Mouse (Mus musculus) kidney, postnatal 10 days (tissue): Measurements from ENCODE around the gene Cysltr2.

ENCODE experiments used
- DNase-seq: peaks from one replicate; pipeline ENCODE4 v3.0.0; 2021; ENCODE audit warnings: mixed read lengths

Cysltr2 gene

DNA sequence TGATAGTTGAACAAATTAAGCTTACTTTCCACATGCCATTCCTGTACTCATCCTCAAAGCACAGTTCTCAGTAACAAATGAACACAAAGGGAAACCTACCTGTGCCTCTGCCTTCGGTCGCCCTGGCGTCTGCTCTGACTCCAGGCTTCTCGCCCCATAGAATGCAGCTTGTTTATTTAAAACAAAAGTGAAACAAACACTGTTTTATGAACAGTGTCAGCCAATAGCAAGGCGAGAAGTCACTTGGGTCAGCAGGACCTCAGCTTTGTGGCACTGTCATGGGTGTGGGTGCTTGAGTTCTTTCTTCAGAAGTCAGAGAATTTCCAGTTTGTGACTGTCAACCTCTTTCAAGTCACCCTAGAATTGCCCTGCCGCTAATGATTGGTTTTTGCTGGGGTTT is at the start of gene Cysltr2:
Gene Cysltr2 (minus strand): TSS at position 178 of the 400 bp plus-strand sequence.
- no peak for DNase-seq

DNA sequence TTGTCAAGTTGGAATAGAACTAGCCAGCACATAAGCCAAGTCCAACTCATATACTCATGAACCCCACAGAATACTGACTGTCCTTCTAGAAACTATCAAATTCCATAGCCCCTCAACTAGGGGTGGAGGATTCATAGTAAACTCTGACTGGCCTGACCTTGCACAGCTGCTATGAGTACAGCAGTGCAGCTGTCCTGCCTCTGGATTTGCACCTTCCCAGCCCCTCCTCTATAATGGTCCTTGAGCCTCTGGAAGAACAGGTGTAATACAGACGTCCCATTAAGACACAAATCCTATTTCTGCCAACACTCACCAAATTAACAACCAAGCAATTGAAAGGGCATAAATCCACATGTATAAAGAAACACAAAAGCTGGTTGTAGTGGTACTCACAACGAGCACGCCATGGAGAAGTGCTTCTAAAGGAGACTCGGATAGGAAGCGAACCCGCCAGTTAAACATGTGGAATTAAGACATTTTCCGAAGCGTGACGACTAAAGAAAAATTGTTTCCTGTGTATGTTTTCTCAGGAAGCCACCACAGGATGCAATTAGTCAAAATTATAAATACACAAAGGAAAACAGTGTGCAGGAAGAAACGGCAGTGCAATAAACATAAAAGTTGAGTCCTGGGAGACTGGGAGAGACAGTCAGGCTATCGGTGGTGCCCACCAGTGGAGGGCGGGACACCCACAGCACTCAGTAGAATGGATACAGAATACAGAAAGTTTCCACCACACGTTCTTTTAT is 46.1 kb upstream of the Cysltr2 start:
- peak; percentile 30 for DNase-seq

DNA sequence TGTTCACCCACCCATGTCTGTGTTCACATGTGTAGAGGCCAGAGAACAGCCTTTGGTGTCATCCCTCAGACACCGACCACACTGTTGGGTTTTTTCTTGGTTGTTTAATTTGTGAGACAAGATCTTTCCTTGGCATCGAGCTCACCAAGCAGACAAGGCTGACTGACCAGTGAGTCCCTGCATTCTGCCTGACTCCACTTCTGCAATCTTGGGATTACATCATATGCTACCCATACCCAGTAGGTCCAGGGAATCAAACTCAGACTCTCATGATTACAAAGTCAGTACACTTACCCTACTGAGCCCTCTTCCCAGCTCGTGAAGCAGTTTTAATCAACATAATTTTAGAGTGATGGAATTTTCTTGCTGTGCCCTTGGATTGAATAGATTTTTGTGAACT is 44.0 kb upstream of the Cysltr2 start:
- no peak for DNase-seq

DNA sequence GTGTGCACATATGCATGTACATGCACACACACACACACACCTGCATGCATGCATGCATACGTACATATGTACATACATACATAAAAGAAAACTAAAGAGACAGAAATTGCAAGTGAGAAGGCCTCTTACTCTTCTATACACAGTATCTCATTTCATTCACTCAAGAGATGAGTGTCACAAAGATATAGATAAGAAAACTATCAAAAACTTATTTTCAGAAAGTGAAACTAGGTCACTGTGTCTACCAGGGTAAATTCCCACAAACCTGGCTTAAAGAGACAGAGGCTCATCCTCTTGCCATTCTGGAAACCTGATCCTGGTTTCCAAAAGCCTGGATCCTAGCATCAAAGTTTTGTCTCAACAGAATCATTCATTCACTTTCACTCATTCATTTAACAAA is 39.3 kb upstream of the Cysltr2 start:
- no peak for DNase-seq

DNA sequence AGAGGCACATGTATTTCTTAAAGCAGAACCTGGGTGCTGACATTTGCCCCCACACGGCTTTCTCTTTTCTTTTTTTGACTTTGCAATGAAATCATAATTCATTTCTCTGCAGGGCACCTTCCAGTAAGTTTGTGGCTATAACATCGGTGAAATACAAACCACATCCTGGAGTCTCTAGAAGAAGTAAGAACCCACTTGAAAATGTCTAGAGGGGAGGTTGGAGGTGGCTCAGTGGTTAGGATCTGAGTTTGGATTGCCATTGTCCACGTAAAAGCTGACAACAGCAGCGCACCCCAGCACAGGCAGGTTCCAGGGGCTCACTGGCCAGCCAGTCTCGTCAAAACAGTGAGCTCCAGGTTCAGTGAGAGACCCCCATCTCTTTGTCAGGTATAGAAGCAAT is 38.8 kb upstream of the Cysltr2 start:
- DNase-seq, result no peak

DNA sequence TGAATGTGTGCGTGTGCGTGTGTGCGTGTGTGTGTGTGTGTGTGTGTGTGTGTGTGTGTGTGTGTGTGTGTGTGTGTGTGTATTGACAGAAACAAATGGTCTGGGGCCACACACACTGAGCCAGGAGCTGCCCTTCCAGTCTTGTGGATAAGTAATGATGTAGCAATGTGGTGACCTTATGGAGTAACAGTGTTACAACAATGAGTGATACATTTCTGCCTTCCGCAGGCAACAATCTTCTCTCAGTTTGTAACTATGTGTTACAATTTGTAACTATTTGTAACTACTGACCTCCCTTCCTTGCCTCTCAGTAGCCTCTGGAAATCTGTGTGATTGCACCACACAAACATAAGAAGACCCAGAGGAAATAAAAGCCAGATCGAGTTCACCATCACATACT is 38.3 kb upstream of the Cysltr2 start:
- no peak for DNase-seq

DNA sequence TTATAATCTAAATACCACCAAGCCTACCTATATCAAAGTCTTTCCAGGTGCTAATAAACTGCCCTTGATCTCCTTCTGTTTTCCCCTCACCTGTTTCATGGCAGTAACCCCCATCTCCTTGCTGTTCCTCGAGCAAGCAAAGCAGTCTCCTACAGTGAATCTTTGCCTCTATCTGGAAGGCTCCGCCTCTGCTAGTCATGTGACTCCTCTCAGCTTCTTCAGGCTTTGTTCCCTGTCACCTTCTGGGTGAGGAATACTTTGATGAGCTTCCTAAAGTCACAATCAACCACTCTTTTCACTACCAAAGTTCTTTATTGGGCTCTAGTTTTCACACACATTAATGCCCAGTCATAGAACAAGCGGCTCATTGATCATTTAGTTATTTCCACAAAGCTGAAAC is 37.5 kb upstream of the Cysltr2 start:
- no peak for DNase-seq

DNA sequence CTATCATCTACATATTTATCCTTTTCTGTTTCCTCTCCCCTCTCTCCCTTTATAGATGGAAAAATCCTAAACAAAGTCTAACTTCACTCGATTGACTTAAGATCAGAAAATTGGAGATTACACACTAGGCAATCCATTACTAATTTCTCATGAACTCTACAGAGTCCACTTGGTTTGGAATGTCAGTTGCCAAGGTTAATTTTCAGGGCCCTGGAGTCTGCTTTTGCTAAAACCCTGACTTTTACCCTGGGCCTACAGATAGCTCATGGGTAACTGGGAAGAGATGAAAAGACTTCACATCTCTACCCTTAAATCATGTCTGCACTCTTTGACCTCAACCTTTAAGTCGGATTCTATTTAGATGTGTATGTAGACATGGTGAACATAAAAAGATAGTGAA is 34.6 kb upstream of the Cysltr2 start:
- DNase-seq, result no peak

DNA sequence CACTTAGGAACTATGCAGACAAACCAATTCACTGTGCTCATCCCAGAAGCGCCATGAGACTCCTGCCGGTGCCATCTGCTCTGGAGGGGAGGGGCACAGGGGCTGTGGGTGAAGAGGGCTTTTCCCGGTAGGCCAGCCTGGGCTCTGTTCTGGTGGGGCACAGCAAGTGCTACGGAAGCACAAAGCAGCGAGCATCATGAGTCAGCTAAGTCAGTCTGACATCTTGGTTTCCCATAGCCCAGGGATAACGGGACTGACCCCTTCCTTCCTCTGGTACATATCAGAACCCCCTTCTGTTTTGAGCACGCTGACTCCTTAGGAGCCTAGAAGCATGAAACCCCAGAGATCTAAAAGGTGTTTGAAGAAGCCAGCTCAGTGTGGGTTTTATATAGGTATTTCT is 15.5 kb upstream of the Cysltr2 start:
- DNase-seq, result no peak

DNA sequence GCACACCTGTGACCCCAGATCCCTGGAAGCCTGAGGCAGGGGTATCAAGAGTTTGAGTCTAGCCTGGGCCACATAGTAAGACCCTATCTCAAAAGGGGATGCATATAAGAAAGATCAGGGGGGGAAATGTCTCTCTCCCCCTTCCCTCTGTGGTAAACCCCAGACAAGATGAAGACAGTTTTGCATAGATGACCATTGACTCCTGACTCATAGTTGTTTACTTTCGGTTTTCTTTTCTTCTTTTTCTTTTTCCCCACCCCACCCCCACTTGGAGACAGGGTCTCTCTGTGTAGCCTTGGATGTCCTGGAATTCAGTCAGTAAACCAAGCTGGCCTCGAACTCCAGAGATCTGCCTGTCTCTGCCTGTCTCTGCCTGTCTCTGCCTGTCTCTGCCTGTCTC is 9.8 kb upstream of the Cysltr2 start:
- no peak for DNase-seq

DNA sequence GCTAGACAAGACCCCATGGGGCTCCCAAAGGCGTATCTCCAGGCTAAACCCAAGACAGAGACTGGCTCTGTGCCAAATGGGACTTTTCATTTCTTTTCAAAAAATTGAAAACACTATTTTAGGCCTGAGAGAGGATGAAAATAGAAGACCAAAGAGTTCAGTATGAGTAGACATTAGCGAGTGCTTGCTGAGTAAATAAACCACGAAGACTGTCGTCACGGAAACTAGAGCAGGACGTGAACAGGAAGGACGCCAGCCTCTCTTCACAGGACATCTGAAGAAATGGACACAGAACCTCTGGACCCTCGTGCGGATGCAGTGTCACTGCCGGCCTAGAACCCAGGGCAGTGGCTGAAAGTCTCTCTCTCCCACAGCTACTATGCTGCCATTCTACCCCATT is 8.8 kb upstream of the Cysltr2 start:
- DNase-seq, result no peak

DNA sequence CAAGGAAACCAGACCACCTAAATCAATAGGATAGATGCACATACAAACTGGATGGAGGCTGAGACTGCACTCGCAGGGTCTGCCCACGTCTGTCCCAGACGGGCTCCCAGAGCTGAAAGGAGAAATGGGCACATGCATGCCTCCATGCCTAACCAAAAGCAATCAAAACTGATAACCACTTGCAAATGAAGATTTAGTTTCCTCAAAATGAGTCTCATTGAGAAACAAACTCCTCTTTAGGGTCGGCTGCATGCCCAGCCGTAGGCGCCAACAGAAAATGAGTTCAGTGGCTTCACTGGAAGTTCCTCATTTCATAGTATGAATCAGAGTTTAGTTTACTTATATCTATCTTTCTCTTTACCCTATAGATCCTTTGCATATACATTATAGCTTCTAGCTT is 7.9 kb upstream of the Cysltr2 start:
- no peak for DNase-seq

DNA sequence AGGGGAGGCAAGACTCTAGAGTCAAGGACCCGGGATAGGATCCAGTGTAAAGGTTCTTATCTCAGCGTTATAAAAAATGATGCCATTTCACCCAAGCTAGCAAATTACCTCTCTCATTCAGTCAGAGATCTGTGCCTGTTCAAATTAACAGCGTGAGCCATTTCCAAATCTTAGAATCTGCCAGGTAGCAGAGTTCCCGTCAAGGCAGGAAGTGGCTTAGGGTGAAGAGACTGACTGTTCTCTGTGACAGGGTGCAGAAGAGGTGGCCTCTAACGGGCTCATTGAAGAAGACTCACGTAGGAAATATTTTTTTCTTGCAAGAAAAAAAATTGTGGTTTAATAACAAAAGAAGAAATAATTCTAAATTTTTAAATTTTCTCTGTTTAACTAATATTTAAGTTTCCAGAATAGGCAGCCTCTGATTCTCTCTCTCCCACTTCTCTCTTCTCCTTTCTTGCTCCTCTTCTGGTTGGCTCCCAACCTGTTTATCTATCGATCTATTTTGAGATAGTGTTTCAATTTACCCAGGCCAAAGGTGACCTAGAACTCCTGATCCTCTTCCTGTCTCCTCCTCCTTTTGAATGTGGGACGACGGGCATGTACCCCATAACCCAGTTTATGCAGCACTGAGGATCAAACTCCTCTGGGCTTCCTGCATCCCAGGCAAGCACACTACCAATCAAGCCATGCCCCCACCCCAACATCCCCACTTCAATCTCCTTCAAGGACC is 3.5 kb downstream of the Cysltr2 start:
- no peak for DNase-seq

DNA sequence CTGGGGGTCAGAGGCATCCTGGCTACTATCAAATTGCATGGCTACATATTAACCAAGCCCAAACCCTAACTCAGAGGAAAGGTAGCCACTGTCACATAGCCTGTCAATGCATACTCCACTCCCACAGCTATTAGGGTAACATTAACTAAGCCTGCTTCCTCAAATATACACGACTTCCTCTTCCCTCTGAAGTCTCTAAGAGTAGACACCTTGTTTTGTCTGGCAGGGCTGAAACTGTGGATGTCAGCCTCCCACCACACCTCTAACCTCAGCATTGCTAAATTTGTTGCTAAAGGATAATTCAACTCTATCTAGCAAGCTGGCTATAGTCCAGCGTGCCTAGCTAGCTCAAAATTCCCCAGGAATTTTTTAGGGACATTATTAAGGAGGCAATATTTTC is 7.2 kb downstream of the Cysltr2 start:
- no peak for DNase-seq

DNA sequence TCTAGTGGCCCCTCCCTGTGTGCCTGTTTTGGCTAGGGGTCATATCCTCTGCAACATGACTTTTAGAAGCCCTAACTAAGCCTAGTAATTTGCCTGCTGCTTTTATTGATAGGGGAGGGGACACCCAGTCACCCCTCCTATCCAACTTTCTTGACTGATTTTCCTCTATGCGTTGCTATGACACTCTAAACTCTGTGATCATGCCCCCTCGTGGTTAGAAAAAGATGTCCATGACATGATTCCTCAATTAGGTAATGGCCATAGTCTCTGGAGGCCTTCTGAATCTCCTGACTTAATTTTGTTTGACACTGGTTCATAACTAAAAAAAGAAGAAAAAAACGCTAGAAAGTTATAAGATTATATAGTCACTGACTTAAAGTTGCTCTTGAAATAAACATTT is 15.6 kb downstream of the Cysltr2 start:
- no peak for DNase-seq

DNA sequence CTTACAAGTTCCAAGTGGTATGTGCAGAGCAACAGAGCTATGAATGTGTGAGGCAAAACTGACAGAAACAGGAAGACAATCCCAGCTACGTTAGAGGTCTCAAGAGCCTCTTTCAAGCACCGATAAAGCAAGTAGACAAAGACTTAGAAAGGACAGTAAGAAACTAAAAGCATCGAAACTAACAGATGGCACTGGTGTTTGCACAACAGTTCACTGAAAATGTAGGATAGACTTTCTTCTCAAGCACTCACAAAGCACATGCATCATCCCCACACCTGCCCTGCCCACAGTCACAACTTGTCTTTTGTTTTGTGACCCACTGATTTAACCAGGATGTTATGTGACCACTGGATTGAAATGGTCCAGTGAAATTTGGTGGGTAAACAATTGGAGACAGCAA is 17.7 kb downstream of the Cysltr2 start:
- DNase-seq, result no peak

DNA sequence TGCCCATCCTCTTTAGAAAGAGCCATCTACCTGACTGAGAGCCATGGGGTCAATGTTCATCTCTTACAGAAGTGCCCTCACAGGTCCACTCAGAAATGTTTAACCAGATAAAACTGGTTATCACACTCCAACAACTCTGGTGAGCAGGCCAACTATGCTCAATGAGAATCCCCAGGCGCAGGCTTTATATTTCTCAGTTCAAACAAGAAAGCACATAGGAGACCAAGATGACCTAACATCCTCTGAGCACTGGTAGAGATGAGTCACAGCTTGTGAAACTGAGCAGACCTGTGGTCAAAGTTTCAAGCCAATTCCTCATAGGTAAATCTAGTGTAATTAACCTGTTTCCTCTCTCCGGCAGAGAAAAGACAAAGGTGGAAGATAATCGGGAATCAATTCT is 31.6 kb downstream of the Cysltr2 start:
- DNase-seq, result no peak

DNA sequence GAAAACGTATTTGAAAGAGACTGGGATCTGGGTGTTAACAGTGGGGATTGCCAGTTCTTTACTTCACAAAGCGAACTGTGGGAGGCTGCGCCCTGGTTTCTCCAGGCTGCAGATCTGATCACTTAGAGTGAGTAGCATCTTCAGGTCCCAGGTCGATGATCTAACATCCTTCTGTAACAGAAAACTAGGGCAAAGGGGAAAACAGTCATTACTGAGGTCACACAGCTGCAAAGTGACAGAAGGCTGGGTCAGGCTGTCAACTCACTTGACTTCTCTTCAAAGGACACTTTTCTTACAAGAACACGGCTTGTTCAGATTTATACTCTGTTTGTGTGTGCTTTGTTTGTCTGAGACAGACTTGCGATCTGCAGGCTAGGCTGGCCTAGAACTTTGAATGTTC is 33.5 kb downstream of the Cysltr2 start:
- no peak for DNase-seq

DNA sequence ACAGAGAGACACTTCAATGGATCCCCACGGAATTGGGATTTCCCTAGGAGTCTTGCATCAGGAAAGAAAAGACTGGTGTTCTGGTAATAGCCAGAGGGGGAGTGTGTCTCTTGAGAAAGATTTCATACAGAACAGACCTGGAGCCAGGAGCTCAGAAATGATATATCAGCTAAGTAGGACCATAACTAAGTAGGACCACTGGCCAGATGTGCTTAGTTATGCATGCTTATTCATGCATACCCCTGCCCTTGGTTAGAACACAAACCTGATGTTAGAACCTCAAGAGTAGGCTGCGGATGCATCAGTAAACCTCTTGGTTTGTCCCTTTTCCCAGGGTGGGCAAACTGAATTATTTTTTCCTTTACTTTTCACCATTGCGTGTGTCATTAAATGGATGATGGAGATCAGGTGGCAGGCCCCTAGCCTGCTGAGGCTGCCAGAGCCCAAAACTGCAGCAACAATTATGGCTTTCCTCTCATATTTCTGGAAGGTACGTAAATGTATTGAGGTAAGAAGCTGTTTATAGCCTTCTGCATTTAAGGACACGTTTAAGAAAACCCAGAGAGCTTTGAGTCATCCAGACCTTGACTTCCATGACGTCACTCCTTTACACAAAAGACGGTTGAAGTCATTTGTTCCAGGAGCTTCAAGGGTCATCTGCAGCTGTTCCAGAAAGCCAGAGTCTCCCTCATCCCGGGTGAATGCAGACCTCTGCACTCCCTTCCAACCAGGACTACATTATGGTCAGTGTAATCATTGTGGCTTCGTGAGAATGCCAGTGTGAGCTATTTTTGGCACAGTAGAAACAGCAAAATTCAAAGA is 35.0 kb downstream of the Cysltr2 start:
- DNase-seq, result no peak

DNA sequence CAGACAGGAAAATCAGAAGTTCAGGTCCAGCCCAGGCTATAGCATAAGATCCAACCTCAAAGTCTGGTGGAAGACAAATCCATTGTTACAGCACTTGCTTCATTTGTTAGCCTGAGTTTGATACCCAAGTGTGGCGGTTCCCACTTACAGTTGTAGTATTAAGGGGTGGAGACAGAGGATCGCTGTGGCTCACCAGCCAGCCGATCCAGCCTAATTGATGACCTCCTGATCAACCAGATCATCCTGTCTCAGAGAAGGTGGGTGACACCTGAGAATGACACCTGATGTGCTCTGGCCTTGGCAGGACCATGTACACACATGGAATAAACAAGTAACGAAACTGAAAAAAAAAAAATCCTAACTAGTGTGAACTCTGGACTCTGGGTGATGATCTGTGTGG is 47.1 kb downstream of the Cysltr2 start:
- no peak for DNase-seq

DNA sequence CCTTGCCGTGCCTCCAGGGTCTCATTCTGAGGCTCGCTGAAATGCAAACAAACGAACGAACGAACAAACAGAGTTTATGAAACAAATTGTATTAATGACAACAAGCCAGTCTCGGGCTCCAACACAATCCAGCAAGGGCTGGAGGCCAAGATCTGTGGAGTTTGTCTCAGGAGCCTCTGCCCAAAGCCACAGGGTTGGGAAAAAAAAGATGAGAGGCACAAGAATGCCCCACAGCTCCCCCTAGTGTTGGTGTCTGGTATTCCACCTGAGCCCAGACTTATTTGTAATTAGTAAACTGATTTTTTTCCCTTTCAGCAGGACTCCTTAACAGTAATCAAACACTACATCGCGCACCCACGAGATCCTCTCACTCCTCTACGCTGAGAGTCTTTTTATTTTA is 48.6 kb downstream of the Cysltr2 start:
- DNase-seq, result peak; percentile 84

DNA sequence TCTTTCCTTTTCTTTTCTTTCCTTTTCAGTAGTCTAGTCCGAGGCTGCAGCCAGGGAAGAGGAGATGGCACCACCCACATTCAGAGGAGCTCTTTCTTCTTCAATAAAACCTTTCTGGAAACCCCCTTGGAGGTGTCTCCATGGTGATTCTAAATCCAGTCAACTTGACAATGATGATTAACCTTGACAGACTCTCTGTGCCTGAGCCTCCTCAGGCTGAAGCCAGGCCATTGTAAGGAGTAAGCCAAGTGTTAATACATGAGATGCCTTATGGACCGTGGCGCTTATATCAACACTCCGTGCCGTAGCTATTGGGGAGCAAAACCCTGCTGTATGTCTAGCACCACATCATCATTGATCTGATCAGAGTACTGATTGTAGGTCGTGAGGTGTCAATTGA is 50.8 kb downstream of the Cysltr2 start:
- no peak for DNase-seq

DNA sequence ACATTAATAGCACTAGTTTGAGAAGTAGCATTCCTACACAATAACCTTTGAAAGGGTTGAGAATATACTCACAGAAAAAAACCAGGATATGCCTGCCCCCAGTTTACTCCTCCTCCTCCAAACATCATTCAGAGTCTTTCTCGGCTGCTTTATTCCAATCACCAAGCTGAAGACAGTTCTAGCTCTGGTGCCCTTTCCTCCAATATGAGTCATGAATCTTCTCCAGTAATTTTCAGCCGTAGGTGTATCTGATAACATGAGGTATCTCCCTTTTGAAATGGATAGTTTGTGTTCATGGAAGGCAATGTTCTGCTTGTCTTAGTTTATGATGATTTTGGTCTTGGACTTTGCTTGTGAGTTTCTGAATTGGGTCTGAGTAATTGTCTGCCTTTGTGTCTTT is 62.9 kb downstream of the Cysltr2 start:
- DNase-seq, result no peak

DNA sequence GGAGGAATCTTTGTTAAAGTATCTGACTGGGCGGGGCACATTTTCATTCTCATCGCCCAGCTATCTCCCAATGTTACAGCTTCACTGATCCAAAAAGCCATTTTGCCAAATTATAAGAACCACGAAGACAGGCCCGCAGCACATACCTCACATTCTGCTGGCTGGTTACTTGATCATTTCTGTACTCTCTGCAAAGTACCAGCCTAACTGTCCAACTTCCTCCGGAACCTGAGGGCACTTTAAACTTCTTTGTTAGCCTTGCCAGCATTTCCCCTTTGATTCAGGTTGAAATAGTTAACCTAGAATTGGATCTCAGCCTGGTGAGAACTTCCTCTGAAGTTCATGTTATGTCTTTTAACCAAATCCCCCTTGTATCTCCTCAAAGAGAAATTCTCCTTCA is 63.8 kb downstream of the Cysltr2 start:
- DNase-seq, result no peak
